ENCODE assay signal across 21 mouse cellular contexts in the genomic region with DNA sequence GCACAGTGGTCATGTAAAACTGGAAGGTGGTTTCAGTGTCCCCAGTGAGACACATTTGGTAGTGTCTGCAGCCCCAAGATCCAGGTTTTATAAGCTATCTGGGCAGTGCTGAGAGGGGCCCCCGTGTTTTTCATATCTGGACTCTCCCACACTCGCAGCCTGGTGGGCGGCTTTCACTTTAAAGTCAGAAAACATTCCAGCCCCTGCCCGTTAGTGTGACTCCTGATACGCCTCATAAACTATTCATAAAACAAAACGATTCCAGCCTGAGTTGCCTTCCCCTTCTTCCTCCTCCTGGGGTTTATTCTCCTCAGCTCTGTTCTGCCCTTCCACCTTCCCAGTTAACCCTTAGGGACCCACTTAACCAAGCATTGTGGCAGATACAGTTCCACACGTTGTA.
DNase-seq lines count a peak whose midpoint lies in the region; ATAC-seq and TF ChIP-seq lines count a peak whose summit lies in the region.
"Had no signal": no experiment of that assay in that cellular context is flagged by ENCODE, and none has a peak within 500 bp of the region (broad histone marks: within the 10 kb centered on the region; RNA-seq: fewer than 3 reads in every experiment).

No protein-coding gene starts in this region.

- DNase-seq in hindbrain, embryonic 11.5 days (ENCODE audit: low spot score), result peak; percentile 5
- DNase-seq in hindbrain, postnatal 0 days (ENCODE audit: low spot score), result no peak
- peak; percentile 1 for DNase-seq in retina, embryonic 14.5 days (ENCODE audit: low spot score)
- DNase-seq in retina, postnatal 1 day, result no peak
- peak; percentile 34 for DNase-seq in kidney, postnatal 10 days
- DNase-seq in lung, postnatal 10 days, result no peak
- no peak for DNase-seq in left cerebral cortex, postnatal 36 days (ENCODE audit: low spot score in 2 of 2)
- DNase-seq: adrenal gland, adult 8-10 months; cerebellum, adult 18-20 months; forebrain, postnatal 0 days; gastrocnemius, postnatal 25 days; lung, postnatal 14 days; spleen, adult 18-20 months; thymus, postnatal 25 days had no signal

- H3K9me3 ChIP-seq in hindbrain, embryonic 11.5 days (ENCODE audit: control insufficient read depth, low read length), result no peaks in the 10 kb centered on the region
- H3K9me3 ChIP-seq in hindbrain, postnatal 0 days (ENCODE audit: low read length), result no peaks in the 10 kb centered on the region
- H3K9me3 ChIP-seq: heart, embryonic 10.5 days; hindbrain, embryonic 13.5 days had no signal

- no peak for ATAC-seq in hindbrain, embryonic 11.5 days (ENCODE audit: low FRiP score)
- ATAC-seq in hindbrain, postnatal 0 days, result no peak
- ATAC-seq: forebrain, postnatal 0 days; intestine, embryonic 16.5 days; midbrain, embryonic 16.5 days had no signal

- H3K4me2 ChIP-seq in hindbrain, embryonic 11.5 days (replicated peaks; ENCODE audit: low read depth, low read length), result no peak overlapping the region
- no peak overlapping the region for H3K4me2 ChIP-seq in hindbrain, postnatal 0 days (ENCODE audit: low read depth, low read length)
- H3K4me2 ChIP-seq: hindbrain, embryonic 13.5 days had no signal

- no peak overlapping the region for H3K27ac ChIP-seq in hindbrain, embryonic 11.5 days (ENCODE audit: low read depth, low read length)
- H3K27ac ChIP-seq in hindbrain, postnatal 0 days, result no peak overlapping the region
- H3K27ac ChIP-seq: heart, embryonic 10.5 days; hindbrain, embryonic 13.5 days; liver, embryonic 14.5 days had no signal

- intact Hi-C loops in left cerebral cortex, postnatal 36 days (cut with DNase I), result no loop called here

- no peaks in the 10 kb centered on the region for H3K36me3 ChIP-seq in hindbrain, embryonic 11.5 days (ENCODE audit: control insufficient read depth, insufficient read depth, low read length)
- H3K36me3 ChIP-seq in hindbrain, postnatal 0 days (ENCODE audit: insufficient read depth, low read length), result no peaks in the 10 kb centered on the region
- H3K36me3 ChIP-seq: G1E; heart, embryonic 10.5 days; hindbrain, embryonic 13.5 days had no signal

- 45% methylated on average over 7 of the region's 7 CpGs for WGBS in hindbrain, embryonic 11.5 days
- 26% methylated on average over 7 of the region's 7 CpGs for WGBS in hindbrain, postnatal 0 days

- no peak overlapping the region for H3K4me3 ChIP-seq in hindbrain, embryonic 11.5 days (ENCODE audit: low read depth, low read length)
- H3K4me3 ChIP-seq in hindbrain, postnatal 0 days (ENCODE audit: low read length), result no peak overlapping the region
- H3K4me3 ChIP-seq: erythroblast, embryonic 14.5 days; heart, embryonic 10.5 days; hindbrain, embryonic 13.5 days had no signal

- TF ChIP-seq CTCF in hindbrain, postnatal 0 days (IDR thresholded peaks at IDR 0.05; ENCODE audit: low read depth), result no peak

- H3K4me1 ChIP-seq in hindbrain, embryonic 11.5 days (replicated peaks; ENCODE audit: control insufficient read depth, insufficient read depth, low read length), result no peaks in the 10 kb centered on the region
- H3K4me1 ChIP-seq in hindbrain, postnatal 0 days (ENCODE audit: insufficient read depth, low read length), result peaks cover 12% of the 10 kb centered on the region

- H3K9ac ChIP-seq in hindbrain, embryonic 11.5 days (ENCODE audit: low read depth, low read length), result no peak overlapping the region
- no peak overlapping the region for H3K9ac ChIP-seq in hindbrain, postnatal 0 days (replicated peaks; ENCODE audit: low read length)
- H3K9ac ChIP-seq: forebrain, postnatal 0 days; hindbrain, embryonic 13.5 days; liver, embryonic 14.5 days had no signal

- H3K27me3 ChIP-seq in hindbrain, embryonic 11.5 days (ENCODE audit: control insufficient read depth, insufficient read depth, low read length), result no peaks in the 10 kb centered on the region
- no peaks in the 10 kb centered on the region for H3K27me3 ChIP-seq in hindbrain, postnatal 0 days (ENCODE audit: insufficient read depth, low read length)
- H3K27me3 ChIP-seq: hindbrain, embryonic 13.5 days had no signal

Comparison
In these comparisons a context has a peak if more than half of its experiments do, and no peak if none do; other contexts are left out.
1. DNase-seq: peak in hindbrain, embryonic 11.5 days (single experiment), retina, embryonic 14.5 days (single experiment) and kidney, postnatal 10 days (single experiment); none in hindbrain, postnatal 0 days (single experiment), retina, postnatal 1 day (single experiment), lung, postnatal 10 days (single experiment) and left cerebral cortex, postnatal 36 days (0 of 2).